In the genomic region with DNA sequence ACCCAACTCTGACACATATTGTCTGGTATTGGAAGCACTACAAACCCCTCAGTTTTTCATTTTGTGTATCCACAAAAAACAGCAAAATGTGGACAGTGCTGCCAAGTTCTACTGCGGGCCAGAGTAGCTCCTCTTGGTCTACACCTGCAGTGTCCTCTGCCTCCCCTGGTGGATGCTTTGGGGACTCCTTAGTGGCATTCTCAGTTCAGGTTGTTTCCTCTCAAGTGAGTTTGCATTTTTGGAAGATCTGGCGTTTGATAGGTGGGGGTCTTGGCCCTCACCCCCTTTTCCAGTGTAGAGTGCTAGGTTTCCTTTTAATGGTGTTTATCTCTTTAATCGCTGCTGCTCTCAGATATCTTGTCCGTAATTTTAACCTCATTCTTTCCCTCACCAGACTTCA, we compare ENCODE assay signal across 14 mouse cellular contexts.
DNase-seq lines count a peak whose midpoint lies in the region; ATAC-seq and TF ChIP-seq lines count a peak whose summit lies in the region.
"Had no signal": no experiment of that assay in that cellular context is flagged by ENCODE, and none has a peak within 500 bp of the region (broad histone marks: within the 10 kb centered on the region; RNA-seq: fewer than 3 reads in every experiment).

No protein-coding gene starts in this region.

- no peaks in the 10 kb centered on the region for H3K36me3 ChIP-seq in intestine, postnatal 0 days (ENCODE audit: control insufficient read depth, insufficient read depth)
- H3K36me3 ChIP-seq in intestine, embryonic 15.5 days = no peaks in the 10 kb centered on the region
- no peaks in the 10 kb centered on the region for H3K36me3 ChIP-seq in midbrain, postnatal 0 days (ENCODE audit: insufficient read depth, low read length)
- no peaks in the 10 kb centered on the region for H3K36me3 ChIP-seq in midbrain, embryonic 13.5 days

- no peak for DNase-seq in midbrain, postnatal 0 days (ENCODE audit: low spot score)
- DNase-seq in R1 (ENCODE audit: low read depth, low spot score) = peak; percentile 31
- peak; percentile 36 for DNase-seq in thymus, postnatal 25 days
- DNase-seq: cerebellum, adult 9-11 months; gastrocnemius, postnatal 25 days; kidney, adult 18-20 months; layer of hippocampus, adult 9-11 months; right cerebral cortex, adult 18-20 months had no signal

- peak; percentile 48 for TF ChIP-seq CTCF in intestine, postnatal 0 days (IDR thresholded peaks at IDR 0.05; ENCODE audit: low read depth)
- peak; percentile 19; the same call in 1 of the 2 replicates for TF ChIP-seq CTCF in midbrain, postnatal 0 days (IDR thresholded peaks at IDR 0.05)

- ATAC-seq in intestine, postnatal 0 days = no peak
- ATAC-seq in intestine, embryonic 15.5 days = no peak
- ATAC-seq in midbrain, postnatal 0 days (ENCODE audit: low FRiP score) = no peak
- ATAC-seq in midbrain, embryonic 13.5 days = no peak
- no peak for ATAC-seq in granulocyte monocyte progenitor cell, adult 5-6 weeks (replicated peaks; ENCODE audit: poor library complexity, severe bottlenecking)
- ATAC-seq: midbrain, embryonic 16.5 days had no signal

- H3K27ac ChIP-seq in intestine, postnatal 0 days (ENCODE audit: low read depth, low read length) = no peak overlapping the region
- H3K27ac ChIP-seq in intestine, embryonic 15.5 days = no peak overlapping the region
- H3K27ac ChIP-seq in midbrain, postnatal 0 days (ENCODE audit: low read depth, low read length) = no peak overlapping the region
- no peak overlapping the region for H3K27ac ChIP-seq in midbrain, embryonic 13.5 days

- no peak overlapping the region for H3K4me3 ChIP-seq in intestine, postnatal 0 days (ENCODE audit: low read depth, low read length)
- no peak overlapping the region for H3K4me3 ChIP-seq in intestine, embryonic 15.5 days (replicated peaks)
- no peak overlapping the region for H3K4me3 ChIP-seq in midbrain, postnatal 0 days (ENCODE audit: low read depth, low read length)
- H3K4me3 ChIP-seq in midbrain, embryonic 13.5 days (replicated peaks) = no peak overlapping the region
- H3K4me3 ChIP-seq: erythroblast, embryonic 14.5 days had no signal

- no peaks in the 10 kb centered on the region for H3K9me3 ChIP-seq in intestine, postnatal 0 days (ENCODE audit: control insufficient read depth)
- no peaks in the 10 kb centered on the region for H3K9me3 ChIP-seq in intestine, embryonic 15.5 days
- H3K9me3 ChIP-seq in midbrain, postnatal 0 days (ENCODE audit: low read length) = no peaks in the 10 kb centered on the region
- H3K9me3 ChIP-seq in midbrain, embryonic 13.5 days = no peaks in the 10 kb centered on the region

- no peak overlapping the region for H3K9ac ChIP-seq in intestine, postnatal 0 days (ENCODE audit: low read depth, low read length)
- no peak overlapping the region for H3K9ac ChIP-seq in intestine, embryonic 15.5 days
- H3K9ac ChIP-seq in midbrain, postnatal 0 days (replicated peaks; ENCODE audit: low read length, poor library complexity, severe bottlenecking) = no peak overlapping the region
- H3K9ac ChIP-seq in midbrain, embryonic 13.5 days (replicated peaks) = no peak overlapping the region

- no peak overlapping the region for H3K4me2 ChIP-seq in intestine, postnatal 0 days (replicated peaks; ENCODE audit: low read depth)
- H3K4me2 ChIP-seq in intestine, embryonic 15.5 days (replicated peaks) = no peak overlapping the region
- no peak overlapping the region for H3K4me2 ChIP-seq in midbrain, postnatal 0 days (ENCODE audit: low read depth, low read length, poor library complexity, severe bottlenecking)
- H3K4me2 ChIP-seq in midbrain, embryonic 13.5 days (replicated peaks) = no peak overlapping the region

- H3K27me3 ChIP-seq in intestine, postnatal 0 days (replicated peaks; ENCODE audit: control insufficient read depth, insufficient read depth, low read length) = no peaks in the 10 kb centered on the region
- no peaks in the 10 kb centered on the region for H3K27me3 ChIP-seq in intestine, embryonic 15.5 days (replicated peaks)
- H3K27me3 ChIP-seq in midbrain, postnatal 0 days (ENCODE audit: insufficient read depth, low read length) = no peaks in the 10 kb centered on the region
- H3K27me3 ChIP-seq in midbrain, embryonic 13.5 days = no peaks in the 10 kb centered on the region

- 74% methylated on average over 4 of the region's 4 CpGs for WGBS in intestine, postnatal 0 days
- WGBS in intestine, embryonic 15.5 days = 80% methylated on average over 4 of the region's 4 CpGs
- WGBS in midbrain, postnatal 0 days = 91% methylated on average over 4 of the region's 4 CpGs
- WGBS in midbrain, embryonic 13.5 days = 87% methylated on average over 4 of the region's 4 CpGs

- no peaks in the 10 kb centered on the region for H3K4me1 ChIP-seq in intestine, postnatal 0 days (replicated peaks; ENCODE audit: control insufficient read depth, insufficient read depth, low read length)
- no peaks in the 10 kb centered on the region for H3K4me1 ChIP-seq in intestine, embryonic 15.5 days (replicated peaks)
- no peaks in the 10 kb centered on the region for H3K4me1 ChIP-seq in midbrain, postnatal 0 days (ENCODE audit: insufficient read depth, low read length)
- no peaks in the 10 kb centered on the region for H3K4me1 ChIP-seq in midbrain, embryonic 13.5 days (replicated peaks)
